Mouse (Mus musculus) granulocyte monocyte progenitor cell, adult 5-6 weeks (primary cell): ENCODE measurements around the gene Rxra. TPM values are rescaled to one million over a fixed set of nuclear protein-coding genes. Genes with fewer than 3 reads are reported as not detected.

ENCODE experiments used
- ATAC-seq: replicated peaks from 2 replicates; pipeline ENCODE4 v1.8.0; 2016; ENCODE audit warnings: mild to moderate bottlenecking, moderate TSS enrichment, inconsistent platforms; ENCODE audit not compliant: poor library complexity, severe bottlenecking
- total RNA-seq, 2 experiments: library from RNA; stranded (forward) in 1 of 2; stranded (reverse) in 1 of 2; fragments of 200-712, 200-1000 nt in 1 of 2; fragments of >200 nt in 1 of 2; fragmentation: Nextera tagmentation in 1 of 2; gene quantifications; 2 replicates each; pipeline ENCODE4 v1.2.3; 2014 to 2017

Gene Rxra
- total RNA-seq (2014; fragmentation: Nextera tagmentation) (1.8 and 3.2 TPM in 2 replicates), total RNA-seq (2017) (0.77 and 1.4 TPM in 2 replicates)

- no peak for ATAC-seq
These were observed at the start of gene Rxra for GRCm38 (mm10) chr2:27676106-27676477. Gene Rxra, plus strand, starts transcription at chr2:27676440.

- ATAC-seq = no peak
These were observed 49.6 kb upstream of the Rxra start for GRCm38 (mm10) chr2:27626604-27627003.

GRCm38 (mm10) chr2:27630601-27631285, 45.5 kb upstream of the Rxra start:
- ATAC-seq = no peak

GRCm38 (mm10) chr2:27633471-27633870, 42.8 kb upstream of the Rxra start:
- no peak for ATAC-seq

GRCm38 (mm10) chr2:27634018-27634417, 42.2 kb upstream of the Rxra start:
- no peak for ATAC-seq

- ATAC-seq = no peak
These were observed 41.0 kb upstream of the Rxra start for GRCm38 (mm10) chr2:27635147-27635738.

GRCm38 (mm10) chr2:27636796-27637195, 39.4 kb upstream of the Rxra start:
- no peak for ATAC-seq

- ATAC-seq = no peak
These were observed 38.9 kb upstream of the Rxra start for GRCm38 (mm10) chr2:27637281-27637896.

GRCm38 (mm10) chr2:27639631-27640334, 36.5 kb upstream of the Rxra start:
- no peak for ATAC-seq

- no peak for ATAC-seq
These were observed 35.2 kb upstream of the Rxra start for GRCm38 (mm10) chr2:27640900-27641479.

- no peak for ATAC-seq
These were observed 31.6 kb upstream of the Rxra start for GRCm38 (mm10) chr2:27644547-27645120.

- ATAC-seq = no peak
These were observed 30.8 kb upstream of the Rxra start for GRCm38 (mm10) chr2:27645471-27645870.

- ATAC-seq = no peak
These were observed 26.2 kb upstream of the Rxra start for GRCm38 (mm10) chr2:27649862-27650661.

- ATAC-seq = no peak
These were observed 25.2 kb upstream of the Rxra start for GRCm38 (mm10) chr2:27650991-27651390.

- ATAC-seq = no peak
These were observed 22.7 kb upstream of the Rxra start for GRCm38 (mm10) chr2:27653496-27654030.

GRCm38 (mm10) chr2:27654321-27655232, 21.7 kb upstream of the Rxra start:
- ATAC-seq = no peak

- ATAC-seq = no peak
These were observed 19.7 kb upstream of the Rxra start for GRCm38 (mm10) chr2:27656576-27656975.

- no peak for ATAC-seq
These were observed 11.0 kb upstream of the Rxra start for GRCm38 (mm10) chr2:27665284-27665683.
